Mouse (Mus musculus) kidney, adult 2 months (tissue): Measurements from ENCODE around the gene Psmb7. TPM values are rescaled to one million over a fixed set of nuclear protein-coding genes. Genes with fewer than 3 reads are reported as not detected.

ENCODE experiments used
- DNase-seq: peaks from one replicate; pipeline ENCODE4 v3.0.0; 2021
- H3K27ac ChIP-seq: fragments of 200-500 bp; 2 replicates; pipeline ENCODE4 v1.5.1; 2012; ENCODE audit warnings: low read depth, low read length, control low read depth, inconsistent platforms; ENCODE audit not compliant: insufficient read depth
- H3K27me3 ChIP-seq: fragments of 200-500 bp; replicated peaks from 2 replicates; pipeline ENCODE4 v1.6.1; 2012; ENCODE audit warnings: mild to moderate bottlenecking, moderate library complexity, low read length, inconsistent platforms; ENCODE audit not compliant: control insufficient read depth, insufficient read depth
- H3K36me3 ChIP-seq: fragments of 200-500 bp; 2 replicates; pipeline ENCODE4 v1.6.1; 2012; ENCODE audit warnings: mild to moderate bottlenecking, moderate library complexity, low read length, inconsistent platforms; ENCODE audit not compliant: control insufficient read depth, insufficient read depth
- H3K4me1 ChIP-seq: fragments of 200-500 bp; 2 replicates; pipeline ENCODE4 v1.6.1; 2011; ENCODE audit warnings: low read length; ENCODE audit not compliant: control insufficient read depth, insufficient read depth
- H3K4me3 ChIP-seq: fragments of 200-500 bp; 2 replicates; pipeline ENCODE4 v1.5.1; 2011; ENCODE audit warnings: mild to moderate bottlenecking, low read depth, low read length, control low read depth; ENCODE audit not compliant: insufficient read depth
- CTCF ChIP-seq: fragments of 200-500 bp; conservative IDR thresholded peaks from 2 replicates; pipeline ENCODE4 v1.5.1; 2011; ENCODE audit warnings: low read depth, mild to moderate bottlenecking, control low read depth, low read length, moderate library complexity, mixed read lengths; ENCODE audit not compliant: insufficient read depth, insufficient read length
- POLR2A ChIP-seq: fragments of 200-500 bp; IDR thresholded peaks from one replicate; pipeline ENCODE4 v1.6.1; 2011; ENCODE audit warnings: low read depth, low read length, control low read depth
- WGBS: fragments of 180-500 bp; shearing (Covaris S2); methylation state at CpG from one replicate; pipeline ENCODE4 v1.1.7; 2018; 5-methylcytosine and 5-hydroxymethylcytosine counted together
- polyA plus RNA-seq: library from polyadenylated mRNA; depleted of rRNA; stranded (reverse); fragments of >200 nt; gene quantifications from 2 replicates; pipeline ENCODE4 v1.2.3, GENCODE M21; 2012

The Psmb7 gene
- polyA plus RNA-seq, 1 experiment = 136 TPM

DNA sequence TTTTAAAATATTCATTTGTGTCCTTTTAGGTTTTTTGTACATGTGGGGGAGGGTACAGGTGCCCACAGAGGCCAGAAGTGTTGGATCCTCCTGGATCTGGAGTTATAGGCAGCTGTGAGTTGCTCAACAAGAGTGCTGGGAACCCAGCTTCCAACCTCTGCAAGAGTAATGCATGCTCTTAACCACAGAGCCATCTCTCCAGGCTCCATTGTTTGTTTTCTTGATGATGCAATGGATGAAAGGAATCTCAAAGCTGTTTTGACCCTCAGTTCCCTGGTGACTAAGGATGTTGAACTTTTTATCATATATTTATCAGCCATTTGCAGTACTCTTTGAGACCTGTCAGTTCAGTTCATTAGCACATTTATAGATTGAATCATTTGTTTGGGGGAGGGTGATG, 35.1 kb upstream of the Psmb7 start:
- no peaks in the 10 kb centered on the region for H3K4me1 ChIP-seq
- TF ChIP-seq CTCF (no peak), POLR2A (no peak)
- no peaks in the 10 kb centered on the region for H3K27me3 ChIP-seq
- no peaks in the 10 kb centered on the region for H3K36me3 ChIP-seq
- no peak for DNase-seq
- no peak overlapping the region for H3K4me3 ChIP-seq
- H3K27ac ChIP-seq = no peak overlapping the region

DNA sequence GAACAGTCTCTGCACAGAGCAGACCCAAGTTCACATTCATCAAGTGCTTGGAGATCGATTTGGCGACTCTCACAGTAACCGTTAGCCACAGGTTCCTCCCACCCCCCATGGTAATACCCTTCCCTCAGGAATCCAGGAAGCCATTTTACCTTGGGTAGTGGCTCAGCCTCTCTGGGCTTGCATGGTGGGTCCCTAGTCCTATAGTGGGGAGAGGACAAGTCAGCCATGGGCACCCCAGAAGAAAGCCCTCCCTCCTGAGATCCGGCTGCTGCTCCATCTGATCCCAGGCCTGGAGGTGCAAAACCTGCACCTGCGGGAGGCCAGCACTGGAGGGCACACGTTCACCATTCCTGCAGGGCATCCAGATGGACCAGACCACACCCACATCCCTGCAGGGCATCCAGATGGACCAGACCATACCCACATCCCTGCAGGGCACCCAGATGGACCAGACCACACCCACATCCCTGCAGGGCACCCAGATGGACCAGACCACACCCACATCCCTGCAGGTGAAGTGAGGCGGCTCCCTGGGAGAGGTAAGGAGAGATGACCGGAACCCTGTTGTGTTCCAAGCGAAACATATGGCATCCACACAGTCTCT, 31.6 kb upstream of the Psmb7 start:
- Histone ChIP-seq H3K4me1 (no peaks in the 10 kb centered on the region), H3K36me3 (no peaks in the 10 kb centered on the region), H3K4me3 (no peak overlapping the region), H3K27me3 (no peaks in the 10 kb centered on the region), H3K27ac (no peak overlapping the region)
- TF ChIP-seq CTCF (peak; percentile 61), POLR2A (no peak)
- 54% methylated on average over 9 of the region's 9 CpGs for WGBS
- DNase-seq = peak; percentile 10

DNA sequence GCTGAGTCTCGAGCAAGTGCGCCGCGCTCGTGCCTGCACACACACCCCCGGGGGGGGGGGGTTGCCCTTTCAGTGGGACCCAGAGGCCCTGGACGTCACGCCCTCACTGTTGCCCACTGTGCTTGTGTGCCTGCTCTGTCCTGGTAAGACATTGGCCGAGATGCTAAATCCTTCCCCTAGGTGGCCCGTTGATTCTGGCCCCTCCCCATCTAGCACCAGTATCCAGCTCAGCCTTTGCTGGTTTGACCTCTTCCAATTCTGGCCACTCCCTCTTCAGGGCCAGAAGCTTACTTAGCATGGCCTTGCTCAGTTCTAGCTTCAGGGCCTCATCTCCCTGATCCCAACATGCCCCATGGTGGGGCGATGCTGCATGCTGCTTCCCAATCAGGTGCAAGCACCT, 28.6 kb upstream of the Psmb7 start:
- no peak overlapping the region for H3K27ac ChIP-seq
- no peaks in the 10 kb centered on the region for H3K36me3 ChIP-seq
- H3K27me3 ChIP-seq = no peaks in the 10 kb centered on the region
- no peaks in the 10 kb centered on the region for H3K4me1 ChIP-seq
- TF ChIP-seq POLR2A (no peak), CTCF (no peak)
- 74% methylated on average over 11 of the region's 11 CpGs for WGBS
- no peak for DNase-seq
- no peak overlapping the region for H3K4me3 ChIP-seq

DNA sequence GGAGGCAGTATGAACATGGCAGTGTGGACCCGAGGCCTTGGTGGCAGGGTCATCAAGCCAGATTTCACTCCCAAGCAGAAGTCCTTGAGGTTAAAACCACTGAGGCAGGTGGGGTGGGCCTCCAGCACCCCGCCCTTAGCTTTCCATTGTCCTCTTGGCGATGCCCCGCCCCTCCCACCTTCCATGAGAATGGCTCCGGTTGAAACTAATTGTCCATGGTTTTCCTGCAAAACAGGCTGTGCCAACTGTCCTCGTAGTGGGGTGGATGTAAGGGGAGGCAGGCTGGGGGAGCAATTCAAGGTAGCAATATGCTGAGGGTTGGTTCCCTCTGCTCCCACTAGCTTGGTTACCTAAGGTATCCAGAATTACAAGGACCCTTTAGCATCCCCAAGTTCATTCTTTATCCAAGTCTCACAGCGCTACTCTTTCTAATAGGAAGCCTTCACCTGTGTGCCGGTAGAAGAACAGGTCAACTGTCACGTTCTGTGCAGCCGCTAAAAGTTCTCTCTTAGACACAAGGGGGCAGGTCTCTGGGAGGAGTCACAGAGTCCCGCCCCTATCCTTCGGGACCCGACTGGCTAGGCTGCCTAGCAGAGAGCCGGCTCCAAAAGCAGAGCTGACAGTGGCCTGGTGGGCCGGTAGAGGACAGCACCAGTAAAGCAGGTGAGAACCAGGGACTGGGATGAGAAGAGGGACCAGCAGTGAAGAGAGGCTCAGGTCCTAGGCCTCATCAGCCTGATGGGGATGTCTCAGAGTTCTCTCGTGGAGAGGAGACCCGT, 25.1 kb upstream of the Psmb7 start:
- H3K4me3 ChIP-seq = no peak overlapping the region
- no peaks in the 10 kb centered on the region for H3K27me3 ChIP-seq
- H3K27ac ChIP-seq = no peak overlapping the region
- DNase-seq = peak; percentile 52
- 0 out of 2 replicates have a peak, but pooled peaks have one; percentile 16 for TF ChIP-seq CTCF
- no peak for TF ChIP-seq POLR2A
- no peaks in the 10 kb centered on the region for H3K4me1 ChIP-seq
- WGBS = 16% methylated on average over 17 of the region's 17 CpGs
- H3K36me3 ChIP-seq = no peaks in the 10 kb centered on the region

DNA sequence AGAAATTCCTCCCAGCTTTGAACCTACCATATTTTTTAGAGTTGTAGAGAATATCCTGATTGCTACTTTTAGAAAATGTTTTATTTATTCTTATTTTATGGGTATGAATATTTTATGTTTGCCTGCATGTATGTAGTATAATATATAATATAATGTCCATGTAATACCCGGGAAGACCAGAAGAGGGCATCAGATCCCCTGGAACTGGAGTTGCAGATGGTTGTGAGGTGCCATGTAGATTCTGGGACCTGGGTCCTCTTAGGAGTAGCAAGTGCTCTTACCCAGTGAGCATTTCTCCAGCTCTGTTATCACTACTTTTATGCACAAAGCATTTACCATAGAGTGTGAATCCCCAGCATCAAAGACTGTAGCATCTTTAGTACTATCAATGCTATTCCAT, 17.5 kb upstream of the Psmb7 start:
- no peaks in the 10 kb centered on the region for H3K36me3 ChIP-seq
- no peak overlapping the region for H3K27ac ChIP-seq
- no peaks in the 10 kb centered on the region for H3K4me1 ChIP-seq
- DNase-seq = peak; percentile 22
- H3K4me3 ChIP-seq = no peak overlapping the region
- WGBS = 0% methylated on average over 1 of the region's 1 CpGs
- no peaks in the 10 kb centered on the region for H3K27me3 ChIP-seq
- peak; percentile 33 for TF ChIP-seq CTCF
- TF ChIP-seq POLR2A = no peak

DNA sequence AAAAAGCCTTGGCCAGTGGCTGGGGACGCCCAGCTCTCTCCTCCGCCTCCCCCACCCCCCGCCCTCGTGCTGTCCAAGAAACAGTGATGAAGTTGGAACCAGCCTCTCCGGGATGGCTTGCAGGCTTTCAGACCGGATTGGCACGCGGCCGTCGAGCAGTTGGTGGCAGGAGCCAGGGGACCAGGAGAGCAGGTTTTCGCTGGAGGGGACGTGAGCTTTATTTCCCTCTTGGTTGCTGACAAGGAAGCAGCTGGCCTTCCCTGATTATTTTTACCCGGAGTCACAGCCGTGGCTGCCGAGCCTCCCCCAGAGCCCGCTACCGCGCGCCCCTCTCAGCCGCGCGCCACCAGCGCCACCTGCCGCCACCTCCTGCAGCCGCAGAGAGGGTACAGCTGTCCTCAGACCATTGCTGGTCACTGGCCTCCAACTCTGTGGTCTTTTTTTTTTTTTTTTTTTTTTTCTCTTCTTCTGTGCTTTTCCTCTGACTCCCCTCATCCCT, 14.5 kb upstream of the Psmb7 start:
- Histone ChIP-seq H3K36me3 (no peaks in the 10 kb centered on the region), H3K27ac (no peak overlapping the region), H3K4me3 (peak overlapping the region; percentile 33), H3K27me3 (no peaks in the 10 kb centered on the region), H3K4me1 (no peaks in the 10 kb centered on the region)
- peak; percentile 73 for TF ChIP-seq CTCF
- no peak for TF ChIP-seq POLR2A
- 1% methylated on average over 25 of the region's 25 CpGs for WGBS
- peak; percentile 61 for DNase-seq

DNA sequence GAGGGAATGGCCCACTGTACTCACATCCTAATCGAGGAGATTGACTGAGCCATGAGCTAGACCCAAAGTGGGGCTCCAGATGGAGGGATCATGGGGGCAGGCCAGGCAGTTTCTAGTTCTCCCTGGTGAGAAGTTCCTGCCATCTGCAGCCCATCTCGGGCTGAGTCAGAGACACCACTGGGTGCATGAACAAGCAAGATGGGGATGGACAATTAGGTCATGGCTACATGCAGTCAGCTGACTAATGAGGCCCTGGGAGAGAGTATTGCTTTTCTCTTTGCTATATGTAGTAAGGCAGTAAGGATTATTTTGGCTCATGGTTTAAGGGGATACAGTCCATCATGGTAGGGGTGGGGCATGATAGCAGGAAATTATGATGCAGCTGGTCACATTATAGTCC, 9.8 kb upstream of the Psmb7 start:
- Histone ChIP-seq H3K27ac (no peak overlapping the region), H3K36me3 (no peaks in the 10 kb centered on the region), H3K4me3 (no peak overlapping the region), H3K27me3 (no peaks in the 10 kb centered on the region), H3K4me1 (no peaks in the 10 kb centered on the region)
- DNase-seq = no peak
- TF ChIP-seq POLR2A = no peak
- no peak for TF ChIP-seq CTCF
- WGBS = 87% methylated on average over 2 of the region's 2 CpGs
